Mouse (Mus musculus) embryonic stem cell, embryonic (primary cell): ENCODE data around the gene Tmem94.

Experiments
- CTCF ChIA-PET, 4 experiments: fragments of 300-600 bp in 2 of 4; fragments of 350-600 bp in 2 of 4; sonication (Branson Sonifier 250); formaldehyde crosslinking; loops; one replicate each; lab custom pipeline; 2022; ENCODE audit warnings: inconsistent platforms in 2 of 4; lab: Charles Lee
- POLR2A ChIA-PET, 4 experiments: fragments of 300-600 bp in 2 of 4; fragments of 350-600 bp in 2 of 4; sonication (Branson Sonifier 250); formaldehyde crosslinking; loops; one replicate each; lab custom pipeline; 2022; ENCODE audit warnings: antibody characterized with exemption in 4 of 4, inconsistent platforms in 1 of 4; lab: Charles Lee

Gene Tmem94

DNA sequence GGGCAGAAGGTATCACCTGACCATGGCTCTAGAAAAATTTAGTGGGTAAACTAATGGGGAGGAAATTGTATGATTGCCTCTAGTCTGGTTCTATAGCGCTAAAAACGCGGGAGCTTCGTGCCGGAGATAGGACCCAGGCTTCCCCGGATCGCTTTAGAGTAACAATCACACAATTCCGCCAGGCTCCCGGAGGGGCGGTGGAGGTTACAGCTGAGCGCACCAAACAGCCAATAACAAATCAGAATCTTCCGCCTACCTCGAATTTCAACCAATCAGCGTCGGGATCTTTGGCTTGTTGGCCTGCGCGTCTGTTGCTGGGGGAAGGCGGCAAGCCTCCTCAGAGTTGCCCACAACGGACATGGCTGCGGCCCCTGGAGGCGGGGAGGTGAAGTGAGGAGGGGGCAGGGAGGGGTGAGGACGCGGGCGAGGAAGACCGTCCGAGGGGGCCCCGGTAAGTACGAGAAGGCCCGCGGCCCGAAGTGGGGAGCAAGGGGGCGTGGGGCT lies at the start of gene Tmem94:
Tmem94 (plus strand) TSS at position 331 of the 504 bp plus-strand sequence.
- ChIA-PET POLR2A (interaction anchor here in 3 of 4 experiments (0.6 to 4.1 kb wide), 28 partner anchors 11 to 259 kb away, joined by 3 to 24 read pairs (median 4); partner anchors contain the start of genes Grb2 (in 2 of the 3), Jpt1 (in 2 of the 3), Caskin2 (in 1 of the 3) and Mif4gd (in 1 of the 3)), CTCF (interaction anchor here in 2 of 4 experiments (0.7 kb wide), 2 partner anchors 48 to 142 kb away, joined by 3 read pairs; partner anchors contain the start of gene Caskin2 (in 1 of the 2))

- ChIA-PET CTCF (interaction anchor here (0.6 to 3.9 kb wide), 22 partner anchors 17 to 832 kb away, joined by 3 to 35 read pairs (median 4); partner anchors contain the start of genes Mif4gd (in 2 of the 4) and Nup85 (in 1 of the 4)), POLR2A (interaction anchor here in 3 of 4 experiments (0.6 to 2.6 kb wide), 13 partner anchors 8 to 308 kb away, joined by 3 to 12 read pairs (median 4); partner anchors contain the start of genes Slc25a19 (in 2 of the 3), Caskin2 (in 1 of the 3), Grb2 (in 1 of the 3) and Mif4gd (in 1 of the 3))
Measured at GRCm38 (mm10) chr11:115716410-115717338, 48.6 kb upstream of the Tmem94 start.

- POLR2A ChIA-PET, result interaction anchor here (0.5 to 2.6 kb wide), 17 partner anchors 9 to 307 kb away, joined by 3 to 12 read pairs (median 4); partner anchors contain the start of genes Caskin2 (in 2 of the 4), Grb2 (in 2 of the 4), Mif4gd (in 2 of the 4) and Slc25a19 (in 1 of the 4)
- CTCF ChIA-PET, result interaction anchor here (0.6 to 2.9 kb wide), 30 partner anchors 9 to 637 kb away, joined by 3 to 22 read pairs (median 4); partner anchors contain the start of genes Mif4gd (in 3 of the 4), Caskin2 (in 1 of the 4) and Nup85 (in 1 of the 4)
Measured at GRCm38 (mm10) chr11:115717660-115718390, 47.4 kb upstream of the Tmem94 start.

GRCm38 (mm10) chr11:115722638-115723037 lies 42.6 kb upstream of the Tmem94 start:
- ChIA-PET POLR2A (interaction anchor here in 3 of 4 experiments (0.6 to 1.8 kb wide), 18 partner anchors 11 to 298 kb away, joined by 3 to 6 read pairs (median 4); partner anchors contain the start of genes Caskin2 (in 1 of the 3), Jpt1 (in 1 of the 3), Mif4gd (in 1 of the 3) and Tsen54 (in 1 of the 3)), CTCF (interaction anchor here (0.5 to 3.1 kb wide), 108 partner anchors 9 to 1973 kb away, joined by 3 to 52 read pairs (median 4); partner anchors contain the start of genes Caskin2 (in 4 of the 4), Mif4gd (in 3 of the 4), Tsen54 (in 3 of the 4) and Nup85 (in 2 of the 4))

DNA sequence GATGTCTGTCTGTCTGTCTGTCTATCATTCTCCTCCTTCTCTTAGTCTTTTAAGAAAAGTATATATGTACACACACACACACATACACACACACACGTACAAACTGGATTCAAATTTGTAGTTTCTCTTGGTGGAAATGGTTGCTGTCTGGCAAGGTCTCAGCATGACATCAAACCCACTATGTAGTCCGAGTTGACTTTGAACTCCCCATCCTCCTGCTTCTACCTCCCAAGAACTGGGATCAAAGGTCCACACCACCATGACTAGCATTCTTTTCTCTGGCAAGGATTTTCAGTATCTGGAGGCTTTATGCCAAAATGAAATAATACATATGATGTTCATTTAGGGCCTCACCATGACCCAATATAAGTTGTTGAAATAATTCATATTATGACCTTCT lies 42.0 kb upstream of the Tmem94 start:
- ChIA-PET POLR2A (interaction anchor here in 3 of 4 experiments (0.6 to 1.8 kb wide), 13 partner anchors 10 to 209 kb away, joined by 3 to 6 read pairs (median 4); partner anchors contain the start of genes Caskin2 (in 1 of the 3), Jpt1 (in 1 of the 3) and Tsen54 (in 1 of the 3)), CTCF (interaction anchor here (0.5 to 3.1 kb wide), 95 partner anchors 9 to 892 kb away, joined by 3 to 52 read pairs (median 4); partner anchors contain the start of genes Caskin2 (in 4 of the 4), Mif4gd (in 3 of the 4), Tsen54 (in 3 of the 4) and Nup85 (in 2 of the 4))

DNA sequence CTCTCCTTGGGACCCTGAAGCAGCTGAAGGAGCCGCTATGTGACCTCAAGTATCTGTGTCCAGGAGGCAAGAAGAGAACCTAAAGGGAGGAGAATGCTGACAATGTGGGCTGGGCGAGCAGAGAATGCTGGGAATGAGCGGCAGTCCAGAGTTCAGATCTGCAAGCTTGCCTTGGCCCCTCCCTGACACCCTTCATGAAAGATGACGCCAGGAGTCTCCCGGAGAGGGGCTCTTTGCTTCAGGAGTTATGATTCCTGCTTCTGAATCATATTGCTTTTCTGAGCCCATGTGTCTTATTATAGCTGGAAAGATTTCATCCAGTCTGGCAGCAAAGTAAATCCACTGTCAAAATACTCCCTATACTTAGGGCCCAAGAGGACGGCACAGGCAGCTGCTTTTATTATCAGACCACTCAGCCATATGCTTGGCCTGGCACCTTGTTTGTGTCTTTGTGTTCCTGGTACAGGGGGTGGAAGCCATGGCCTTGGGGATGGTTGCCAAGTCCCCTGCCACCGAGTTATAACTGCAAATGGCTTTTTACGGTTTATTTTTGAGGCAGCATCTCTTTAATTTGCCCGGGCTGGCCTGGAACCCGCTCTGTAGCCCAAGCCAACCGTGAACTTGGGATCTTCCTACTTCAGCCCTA lies 31.1 kb upstream of the Tmem94 start:
- POLR2A ChIA-PET, result interaction anchor here in 3 of 4 experiments (0.7 to 1.7 kb wide), 10 partner anchors 9 to 202 kb away, joined by 3 to 6 read pairs (median 3); partner anchors contain the start of genes Caskin2 (in 1 of the 3), Mif4gd (in 1 of the 3), Tmem94 (in 1 of the 3) and Tsen54 (in 1 of the 3)

DNA sequence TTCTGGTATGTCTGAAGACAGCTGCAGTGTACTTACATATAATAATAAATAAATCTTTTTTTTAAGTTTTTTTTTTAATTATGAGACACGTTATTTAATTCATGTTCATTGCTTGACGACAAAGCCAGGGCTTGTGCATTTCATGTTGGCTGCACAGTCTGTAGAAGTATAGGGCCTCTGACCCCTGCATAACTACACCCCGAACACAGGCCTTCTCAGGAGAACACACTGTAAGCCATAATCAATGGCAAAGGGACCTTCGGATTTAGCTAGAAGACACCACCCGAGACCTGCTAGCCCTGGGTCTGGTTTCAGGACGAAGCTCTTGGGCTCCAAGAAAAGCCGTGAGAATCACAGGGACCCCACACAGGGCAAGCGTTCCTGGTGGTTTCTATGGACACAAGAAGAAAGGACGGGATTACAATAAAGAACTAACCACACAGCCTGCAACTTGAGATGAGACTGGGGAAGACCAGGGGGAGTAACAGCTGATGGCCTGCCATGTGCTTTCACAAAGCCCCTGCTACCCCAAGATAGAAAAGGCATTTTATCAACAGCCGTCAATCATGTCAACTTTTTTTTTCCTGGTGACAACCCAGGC lies 27.5 kb upstream of the Tmem94 start:
- CTCF ChIA-PET, result interaction anchor here in 3 of 4 experiments (0.7 to 1.7 kb wide), 6 partner anchors 15 to 143 kb away, joined by 3 to 6 read pairs (median 4); partner anchors contain the start of gene Caskin2 (in 1 of the 3)

More for the DNA sequence above, 31.1 kb upstream of the Tmem94 start:
- CTCF ChIA-PET, result interaction anchor here in 2 of 4 experiments (0.7 to 1.7 kb wide), 5 partner anchors 12 to 126 kb away, joined by 3 to 8 read pairs (median 4); partner anchors contain the start of genes Caskin2 (in 1 of the 2) and Tsen54 (in 1 of the 2)

GRCm38 (mm10) chr11:115738275-115738885 lies 26.9 kb upstream of the Tmem94 start:
- ChIA-PET POLR2A (interaction anchor here in 3 of 4 experiments (0.6 to 1.7 kb wide), 5 partner anchors 8 to 1915 kb away, joined by 3 to 5 read pairs (median 3); partner anchors contain the start of gene Tmem94 (in 1 of the 3)), CTCF (interaction anchor here in 3 of 4 experiments (0.6 to 1.7 kb wide), 7 partner anchors 16 to 778 kb away, joined by 3 to 6 read pairs (median 4); partner anchors contain the start of gene Caskin2 (in 1 of the 3))

More for the DNA sequence above, 27.5 kb upstream of the Tmem94 start:
- POLR2A ChIA-PET, result interaction anchor here in 2 of 4 experiments (0.9 to 1.7 kb wide), 4 partner anchors 9 to 38 kb away, joined by 3 to 4 read pairs (median 3); partner anchors contain the start of gene Tmem94 (in 1 of the 2)

GRCm38 (mm10) chr11:115741070-115741469 lies 24.2 kb upstream of the Tmem94 start:
- ChIA-PET CTCF (no interaction called here), POLR2A (interaction anchor here in 1 of 4 experiments (0.5 to 0.8 kb wide), 3 partner anchors 29 to 285 kb away, joined by 3 to 5 read pairs (median 3); no protein-coding TSS in a partner anchor)

DNA sequence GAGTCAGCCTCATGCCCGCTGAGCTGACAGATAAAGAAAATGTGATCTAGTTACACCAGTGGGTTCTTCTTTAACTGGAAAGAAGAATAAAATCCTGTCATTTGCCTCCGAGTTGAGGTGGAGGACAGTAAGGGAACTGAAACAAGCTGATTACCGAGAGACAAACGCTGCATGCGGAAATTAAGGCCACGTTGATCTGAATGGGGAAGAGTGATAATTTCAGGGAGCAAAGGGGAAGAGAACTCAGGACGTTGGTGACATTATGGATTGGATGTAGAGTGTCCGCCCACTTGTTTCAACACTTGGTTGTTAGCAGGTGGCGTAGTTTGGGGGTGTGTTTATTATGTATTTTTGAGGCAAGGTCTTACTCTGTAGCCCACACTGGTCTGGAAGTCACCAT lies 22.3 kb upstream of the Tmem94 start:
- ChIA-PET POLR2A (interaction anchor here in 1 of 4 experiments (0.5 kb wide), 1 partner anchor 278 kb away, joined by 3 read pairs; no protein-coding TSS in a partner anchor), CTCF (interaction anchor here (0.7 to 2.3 kb wide), 7 partner anchors 20 to 178 kb away, joined by 3 to 4 read pairs (median 3); partner anchors contain the start of genes Caskin2 (in 1 of the 4) and Nup85 (in 1 of the 4))

- CTCF ChIA-PET, result interaction anchor here in 3 of 4 experiments (0.6 to 1.0 kb wide), 4 partner anchors 155 to 379 kb away, joined by 3 to 7 read pairs (median 4); partner anchors contain the start of gene Smim5 (in 1 of the 3)
- POLR2A ChIA-PET, result interaction anchor here in 2 of 4 experiments (0.6 to 2.1 kb wide), 9 partner anchors 10 to 280 kb away, joined by 3 to 7 read pairs (median 4); partner anchors contain the start of gene Caskin2 (in 1 of the 2)
Measured at GRCm38 (mm10) chr11:115744385-115744784, 20.8 kb upstream of the Tmem94 start.

GRCm38 (mm10) chr11:115746109-115746508 lies 19.1 kb upstream of the Tmem94 start:
- ChIA-PET CTCF (interaction anchor here in 1 of 4 experiments (1.6 kb wide), 1 partner anchor 114 kb away, joined by 3 read pairs; no protein-coding TSS in a partner anchor), POLR2A (interaction anchor here in 2 of 4 experiments (0.5 to 1.3 kb wide), 6 partner anchors 9 to 215 kb away, joined by 3 to 5 read pairs (median 4); partner anchors contain the start of gene Caskin2 (in 1 of the 2))

- ChIA-PET CTCF (interaction anchor here in 1 of 4 experiments (1.6 kb wide), 1 partner anchor 113 kb away, joined by 3 read pairs; no protein-coding TSS in a partner anchor), POLR2A (interaction anchor here in 2 of 4 experiments (0.5 to 1.3 kb wide), 7 partner anchors 9 to 215 kb away, joined by 3 to 5 read pairs (median 4); partner anchors contain the start of gene Caskin2 (in 1 of the 2))
Measured at GRCm38 (mm10) chr11:115746762-115747161, 18.5 kb upstream of the Tmem94 start.

DNA sequence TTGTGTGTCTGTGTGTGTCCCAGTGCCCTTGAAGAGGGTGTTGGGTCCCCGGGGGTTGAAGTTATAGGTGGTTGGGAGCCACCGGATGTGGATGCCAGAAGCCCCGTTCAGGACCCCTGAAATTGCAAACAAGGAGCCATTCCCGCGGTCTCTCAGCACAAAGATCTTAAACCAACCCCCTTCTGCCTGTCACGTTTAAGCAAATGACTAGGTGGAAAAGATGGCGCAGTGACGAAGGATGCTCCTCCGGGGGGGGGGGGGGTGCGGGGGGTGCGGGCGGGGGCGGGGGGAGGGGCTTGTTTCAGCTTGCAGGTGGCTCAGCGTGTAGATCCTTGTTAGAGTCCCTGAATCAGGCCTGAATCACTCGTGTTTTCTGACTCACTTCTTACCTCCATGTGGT lies 17.9 kb upstream of the Tmem94 start:
- ChIA-PET CTCF (no interaction called here), POLR2A (interaction anchor here in 1 of 4 experiments (0.6 to 1.3 kb wide), 5 partner anchors 10 to 96 kb away, joined by 3 to 4 read pairs (median 3); no protein-coding TSS in a partner anchor)
